Mouse (Mus musculus) stomach, embryonic 15.5 days (tissue): ENCODE results near the gene Cxcl9. TPM values are rescaled to one million over a fixed set of nuclear protein-coding genes. Genes with fewer than 3 reads are reported as not detected.
"Not testable (repeated sequence)": the region's sequence is repeated elsewhere in the genome, so short reads cannot be mapped to it uniquely, and the experiment has no call there.

ENCODE experiments used
- ATAC-seq: fragments of 200-750 bp; cut with Nextera tagmentation; 2 replicates; pipeline ENCODE4 v1.8.0; 2017; ENCODE audit warnings: low read depth, moderate number of reproducible peaks, moderate TSS enrichment; ENCODE audit not compliant: insufficient read depth, low FRiP score
- H3K27ac ChIP-seq: fragments of 300-500 bp; sonication (generic); 2 replicates; pipeline ENCODE4 v1.5.1; 2015; ENCODE audit warnings: mild to moderate bottlenecking, inconsistent platforms
- H3K27me3 ChIP-seq: fragments of 300-500 bp; sonication (generic); replicated peaks from 2 replicates; pipeline ENCODE4 v1.6.1; 2015; ENCODE audit warnings: inconsistent platforms
- H3K36me3 ChIP-seq: fragments of 300-500 bp; sonication (generic); 2 replicates; pipeline ENCODE4 v1.6.1; 2015; ENCODE audit warnings: inconsistent platforms
- H3K4me1 ChIP-seq: fragments of 300-500 bp; sonication (generic); 2 replicates; pipeline ENCODE4 v1.6.1; 2015; ENCODE audit warnings: inconsistent platforms
- H3K4me2 ChIP-seq: fragments of 300-500 bp; sonication (generic); 2 replicates; pipeline ENCODE4 v1.6.1; 2015; ENCODE audit warnings: mild to moderate bottlenecking, inconsistent platforms
- H3K4me3 ChIP-seq: fragments of 300-500 bp; sonication (generic); replicated peaks from 2 replicates; pipeline ENCODE4 v1.5.1; 2015; ENCODE audit warnings: inconsistent platforms
- H3K9ac ChIP-seq: fragments of 300-500 bp; sonication (generic); 2 replicates; pipeline ENCODE4 v1.6.1; 2015; ENCODE audit warnings: inconsistent platforms
- H3K9me3 ChIP-seq: fragments of 300-500 bp; sonication (generic); 2 replicates; pipeline ENCODE4 v1.6.1; 2016; ENCODE audit warnings: inconsistent platforms
- WGBS: fragments of 180-500 bp; shearing (Covaris S2); methylation state at CpG from one replicate; pipeline ENCODE4 v1.1.7; 2015; 5-methylcytosine and 5-hydroxymethylcytosine counted together
- polyA plus RNA-seq: library from polyadenylated mRNA; unstranded; fragments of >200 nt; fragmentation: Nextera tagmentation; extraction: Ambion mirVana; gene quantifications from 2 replicates; pipeline ENCODE4 v1.2.1, GENCODE M21; 2015

The Cxcl9 gene
- polyA plus RNA-seq, 1 experiment from 2014 or later: not detected

DNA sequence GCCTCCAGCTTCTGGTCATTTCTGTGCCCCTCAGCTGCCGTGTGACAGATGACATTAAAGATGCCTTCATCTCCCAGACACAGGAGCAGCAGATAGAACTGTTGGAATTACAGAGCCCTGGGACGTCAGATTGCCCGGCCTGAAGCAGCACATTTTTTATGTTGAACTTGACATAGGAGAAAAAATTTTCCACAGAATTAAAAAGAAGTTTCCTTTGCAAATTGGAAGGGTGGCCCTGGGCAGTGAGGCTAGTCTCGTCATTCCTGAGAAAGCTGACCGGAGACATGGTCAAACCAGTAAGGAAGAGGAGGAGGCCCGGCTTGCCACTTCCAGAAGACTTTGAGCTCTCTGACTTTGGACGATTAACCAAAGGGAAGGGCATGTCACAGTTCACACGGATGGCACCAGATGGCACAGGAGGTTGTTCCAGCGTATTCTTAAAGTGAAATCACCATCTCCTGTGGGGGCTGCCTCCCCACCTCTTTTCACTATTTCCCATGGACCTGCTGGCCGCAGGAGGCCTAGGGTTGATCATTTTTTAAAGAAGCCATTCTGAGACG, 37.3 kb upstream of the Cxcl9 start:
- Histone ChIP-seq H3K4me2 (no peak overlapping the region), H3K36me3 (no peaks in the 10 kb centered on the region), H3K27me3 (no peaks in the 10 kb centered on the region), H3K9me3 (no peaks in the 10 kb centered on the region), H3K27ac (no peak overlapping the region), H3K4me1 (0 out of 2 replicates have a peak, but pooled peaks cover 6% of the 10 kb centered on the region), H3K9ac (no peak overlapping the region), H3K4me3 (no peak overlapping the region)
- ATAC-seq: no peak
- 74% methylated on average over 11 of the region's 11 CpGs for WGBS

GRCm38 (mm10) chr5:92364011-92364410, 36.1 kb upstream of the Cxcl9 start:
- no peaks in the 10 kb centered on the region for H3K36me3 ChIP-seq
- no peak for ATAC-seq
- H3K4me1 ChIP-seq: 0 out of 2 replicates have a peak, but pooled peaks cover under 1% of the 10 kb centered on the region
- H3K27ac ChIP-seq: no peak overlapping the region
- H3K9ac ChIP-seq: no peak overlapping the region
- no peak overlapping the region for H3K4me2 ChIP-seq
- no peaks in the 10 kb centered on the region for H3K9me3 ChIP-seq
- 91% methylated on average over 5 of the region's 5 CpGs for WGBS
- no peak overlapping the region for H3K4me3 ChIP-seq
- H3K27me3 ChIP-seq: no peaks in the 10 kb centered on the region

GRCm38 (mm10) chr5:92363179-92363578, 35.3 kb upstream of the Cxcl9 start:
- Histone ChIP-seq H3K4me1 (no peaks in the 10 kb centered on the region), H3K4me3 (no peak overlapping the region), H3K27ac (no peak overlapping the region), H3K9me3 (no peaks in the 10 kb centered on the region), H3K9ac (no peak overlapping the region), H3K27me3 (no peaks in the 10 kb centered on the region), H3K36me3 (no peaks in the 10 kb centered on the region), H3K4me2 (no peak overlapping the region)
- ATAC-seq: no peak
- WGBS: 16% methylated on average over 4 of the region's 4 CpGs

DNA sequence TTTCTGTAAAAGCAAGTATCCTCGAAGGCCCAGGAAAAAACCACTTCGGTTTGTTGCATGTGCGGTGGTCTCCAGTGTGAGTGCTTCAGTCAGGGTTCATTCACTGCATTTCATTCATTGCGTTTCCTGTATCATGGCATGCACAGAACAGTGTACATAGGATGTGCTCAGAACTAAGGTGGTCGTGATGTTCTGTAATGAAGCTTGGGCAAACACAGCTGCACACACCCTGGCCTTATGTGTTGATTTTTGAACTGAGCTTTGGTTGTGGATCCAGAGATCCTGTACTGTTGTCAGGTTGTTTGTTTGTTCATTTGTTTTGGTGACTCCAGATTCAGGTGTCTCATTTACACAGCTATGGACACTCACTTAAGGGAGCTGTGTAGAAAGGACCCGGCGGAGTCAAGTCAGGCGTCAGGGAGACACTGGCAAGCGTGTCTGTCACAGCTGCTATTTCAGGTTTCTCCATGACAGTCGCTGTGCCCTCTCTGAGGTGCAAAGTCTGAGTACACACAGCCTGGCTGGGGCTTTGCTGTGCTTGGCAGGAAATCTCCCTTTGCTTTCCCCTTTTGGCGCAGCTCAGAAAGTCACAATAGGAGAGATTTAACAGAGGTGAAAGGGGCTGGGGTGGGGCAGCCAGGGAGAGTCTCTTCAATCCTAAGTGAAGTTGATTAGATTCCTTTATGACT, 31.0 kb upstream of the Cxcl9 start:
- H3K9ac ChIP-seq: no peak overlapping the region
- no peaks in the 10 kb centered on the region for H3K9me3 ChIP-seq
- no peak overlapping the region for H3K4me2 ChIP-seq
- H3K27me3 ChIP-seq: no peaks in the 10 kb centered on the region
- 72% methylated on average over 11 of the region's 11 CpGs for WGBS
- ATAC-seq: no peak; the same call in 1 of the 2 replicates
- no peaks in the 10 kb centered on the region for H3K4me1 ChIP-seq
- no peaks in the 10 kb centered on the region for H3K36me3 ChIP-seq
- no peak overlapping the region for H3K27ac ChIP-seq
- H3K4me3 ChIP-seq: no peak overlapping the region

GRCm38 (mm10) chr5:92358033-92358432, 30.2 kb upstream of the Cxcl9 start:
- ATAC-seq: no peak
- Histone ChIP-seq H3K4me1 (0 out of 2 replicates have a peak, but pooled peaks cover 2% of the 10 kb centered on the region), H3K27ac (no peak overlapping the region), H3K4me2 (no peak overlapping the region), H3K4me3 (no peak overlapping the region), H3K9me3 (no peaks in the 10 kb centered on the region), H3K27me3 (no peaks in the 10 kb centered on the region), H3K36me3 (no peaks in the 10 kb centered on the region), H3K9ac (no peak overlapping the region)
- WGBS: 22% methylated on average over 11 of the region's 12 CpGs

- 38% methylated on average over 11 of the region's 11 CpGs for WGBS
- no peaks in the 10 kb centered on the region for H3K9me3 ChIP-seq
- no peak for ATAC-seq
- no peaks in the 10 kb centered on the region for H3K27me3 ChIP-seq
- peak overlapping the region; percentile 29 for H3K4me3 ChIP-seq
- H3K36me3 ChIP-seq: no peaks in the 10 kb centered on the region
- H3K27ac ChIP-seq: no peak overlapping the region
- peak overlapping the region; percentile 40 for H3K4me2 ChIP-seq
- H3K9ac ChIP-seq: no peak overlapping the region
- 0 out of 2 replicates have a peak, but pooled peaks cover 2% of the 10 kb centered on the region for H3K4me1 ChIP-seq
These were observed 25.6 kb upstream of the Cxcl9 start for GRCm38 (mm10) chr5:92353517-92353916.

DNA sequence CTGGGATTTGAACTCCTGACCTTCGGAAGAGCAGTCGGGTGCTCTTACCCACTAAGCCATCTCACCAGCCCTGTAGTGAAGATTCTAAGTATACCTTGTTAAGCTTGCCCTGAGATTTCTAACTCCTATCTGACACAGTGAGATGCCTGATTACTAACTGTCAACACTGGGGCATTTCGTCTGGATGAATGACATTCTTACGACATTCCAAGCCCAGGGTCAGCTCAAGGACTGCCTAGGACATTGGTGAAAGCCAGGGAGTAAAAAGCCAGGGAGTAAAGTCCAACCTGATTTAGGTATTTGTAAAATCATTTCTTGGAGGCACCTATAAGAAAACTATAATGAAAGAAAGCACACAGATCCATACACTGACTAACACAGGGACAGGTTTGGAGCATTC, 24.8 kb upstream of the Cxcl9 start:
- H3K9ac ChIP-seq, H3K4me3 ChIP-seq, H3K4me1 ChIP-seq, ATAC-seq, H3K36me3 ChIP-seq, H3K27me3 ChIP-seq, H3K4me2 ChIP-seq, H3K27ac ChIP-seq, H3K9me3 ChIP-seq: not testable (repeated sequence)
- 59% methylated on average over 4 of the region's 4 CpGs for WGBS

DNA sequence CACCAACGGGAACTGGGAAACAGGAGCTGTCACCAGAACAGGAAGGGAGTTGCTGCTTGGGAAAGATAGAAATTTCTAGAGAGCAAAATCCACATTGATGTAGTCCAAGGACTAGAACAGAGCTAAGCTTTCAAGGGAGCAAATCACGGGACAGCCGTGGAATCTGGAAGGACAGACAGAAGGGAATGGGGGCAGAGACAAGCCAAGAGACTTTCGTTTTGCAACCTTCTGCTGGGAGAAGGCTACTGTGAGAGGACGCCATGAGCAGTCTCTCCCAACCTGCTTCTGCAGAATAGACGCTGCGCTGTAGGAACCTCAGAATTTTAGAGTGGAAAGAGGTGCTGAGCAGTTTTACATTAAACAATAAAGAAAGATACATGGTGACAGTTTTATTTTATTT, 21.9 kb upstream of the Cxcl9 start:
- Histone ChIP-seq H3K36me3 (no peaks in the 10 kb centered on the region), H3K4me1 (0 out of 2 replicates have a peak, but pooled peaks cover 2% of the 10 kb centered on the region), H3K27me3 (no peaks in the 10 kb centered on the region), H3K4me3 (no peak overlapping the region), H3K4me2 (no peak overlapping the region), H3K9me3 (no peaks in the 10 kb centered on the region), H3K27ac (no peak overlapping the region), H3K9ac (no peak overlapping the region)
- ATAC-seq: no peak
- 82% methylated on average over 7 of the region's 7 CpGs for WGBS

DNA sequence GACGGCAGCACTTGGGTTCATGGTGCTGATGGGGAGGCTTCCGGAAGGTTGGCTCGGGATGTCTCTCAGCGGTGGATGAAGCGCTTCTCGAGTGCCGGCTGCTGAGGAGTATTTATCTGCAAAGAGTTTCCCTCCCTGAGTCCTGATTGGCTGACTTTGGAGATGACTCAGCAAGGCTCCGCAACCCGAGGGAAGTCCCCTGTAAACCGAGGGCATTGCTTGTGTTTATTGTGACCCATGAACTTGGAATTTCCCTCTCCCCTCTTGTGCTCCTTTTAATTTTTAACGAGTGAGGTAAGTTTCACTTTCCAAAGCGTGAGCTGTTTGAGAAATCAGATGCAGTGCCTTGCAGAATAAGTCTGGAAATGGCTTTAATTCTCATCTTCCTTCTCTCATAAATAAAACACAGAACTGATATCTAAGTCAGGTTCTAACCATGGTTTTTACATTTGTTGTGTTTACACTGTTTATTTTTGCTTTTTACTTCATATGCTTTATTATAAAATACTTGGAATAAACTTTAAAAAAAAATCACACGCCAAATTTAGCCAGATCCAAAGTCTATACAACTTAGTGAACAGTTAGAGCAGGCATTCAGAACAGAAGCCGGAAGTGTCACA, 21.0 kb upstream of the Cxcl9 start, which contains the start of gene Cxcl10:
Cxcl10 (minus strand) TSS at position 96 of the 620 bp plus-strand sequence.
- peak; percentile 81 for ATAC-seq
- no peak within 1 kb of the TSS for H3K27ac ChIP-seq

DNA sequence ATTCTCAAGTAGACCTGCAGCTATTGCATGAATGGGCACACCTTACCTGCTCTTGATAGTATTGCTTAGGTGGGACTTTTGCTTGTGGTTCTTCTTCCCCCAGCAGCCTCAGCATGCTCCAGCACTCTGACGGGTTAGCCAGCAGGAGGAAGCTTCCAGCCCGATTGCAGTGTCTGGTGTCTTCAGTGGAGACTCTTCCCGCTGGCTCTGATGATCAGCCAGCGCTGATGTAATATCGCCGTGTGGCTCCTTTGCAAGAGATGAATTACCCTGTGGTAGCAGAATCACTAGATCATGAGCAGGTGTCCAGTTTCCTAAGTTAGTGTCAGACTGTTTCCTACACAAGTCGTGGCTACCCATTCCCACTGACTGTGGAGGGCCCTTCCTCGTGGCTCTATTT, 17.1 kb upstream of the Cxcl9 start:
- no peaks in the 10 kb centered on the region for H3K27me3 ChIP-seq
- no peak overlapping the region for H3K4me2 ChIP-seq
- 83% methylated on average over 8 of the region's 8 CpGs for WGBS
- H3K27ac ChIP-seq: no peak overlapping the region
- no peaks in the 10 kb centered on the region for H3K9me3 ChIP-seq
- H3K36me3 ChIP-seq: no peaks in the 10 kb centered on the region
- H3K9ac ChIP-seq: no peak overlapping the region
- no peak for ATAC-seq
- no peak overlapping the region for H3K4me3 ChIP-seq
- no peaks in the 10 kb centered on the region for H3K4me1 ChIP-seq

More for the DNA sequence above, 21.0 kb upstream of the Cxcl9 start, which contains the start of gene Cxcl10:
- Histone ChIP-seq H3K4me3 (peak within 1 kb of the TSS; percentile 30), H3K4me1 (0 out of 2 replicates have a peak, but pooled peaks cover 2% of the 10 kb centered on the region), H3K27me3 (no peaks in the 10 kb centered on the region), H3K9me3 (no peaks in the 10 kb centered on the region), H3K9ac (no peak within 1 kb of the TSS), H3K4me2 (peak within 1 kb of the TSS; percentile 46), H3K36me3 (no peaks in the 10 kb centered on the region)
- 12% methylated on average over 14 of the region's 14 CpGs for WGBS

DNA sequence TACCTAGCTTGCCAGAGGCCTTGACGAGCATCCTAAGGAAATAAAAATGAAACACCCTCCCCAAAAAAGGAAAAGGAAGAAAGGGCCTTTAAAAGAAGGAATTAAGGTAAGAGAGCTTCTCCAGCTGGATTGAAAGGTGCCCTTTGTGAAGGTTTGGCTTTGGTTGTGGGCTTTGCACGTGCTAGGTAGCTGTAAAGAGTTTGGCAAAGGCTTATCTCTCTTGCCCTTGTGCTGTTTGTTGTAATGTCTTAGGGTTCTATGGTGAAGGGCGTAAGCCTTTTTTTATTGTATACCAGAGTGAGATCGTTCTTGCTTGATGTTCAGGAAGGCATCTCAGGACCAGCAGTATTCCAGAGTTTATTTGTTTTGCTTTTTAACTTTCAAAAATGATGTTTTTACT, 12.7 kb upstream of the Cxcl9 start:
- Histone ChIP-seq H3K9ac (no peak overlapping the region), H3K27me3 (no peaks in the 10 kb centered on the region), H3K4me1 (no peaks in the 10 kb centered on the region), H3K4me3 (no peak overlapping the region), H3K36me3 (no peaks in the 10 kb centered on the region), H3K27ac (no peak overlapping the region), H3K9me3 (no peaks in the 10 kb centered on the region), H3K4me2 (no peak overlapping the region)
- ATAC-seq: no peak
- 65% methylated on average over 4 of the region's 4 CpGs for WGBS

GRCm38 (mm10) chr5:92336743-92337142, 8.9 kb upstream of the Cxcl9 start:
- WGBS: 70% methylated on average over 3 of the region's 3 CpGs
- Histone ChIP-seq H3K27me3 (no peaks in the 10 kb centered on the region), H3K4me2 (no peak overlapping the region), H3K27ac (no peak overlapping the region), H3K9ac (no peak overlapping the region), H3K9me3 (no peaks in the 10 kb centered on the region), H3K4me3 (no peak overlapping the region), H3K4me1 (peaks cover 4% of the 10 kb centered on the region; the same call in 1 of the 2 replicates), H3K36me3 (no peaks in the 10 kb centered on the region)
- no peak for ATAC-seq
